Mouse (Mus musculus): ENCODE measurements around the gene Carmil2.

DNA sequence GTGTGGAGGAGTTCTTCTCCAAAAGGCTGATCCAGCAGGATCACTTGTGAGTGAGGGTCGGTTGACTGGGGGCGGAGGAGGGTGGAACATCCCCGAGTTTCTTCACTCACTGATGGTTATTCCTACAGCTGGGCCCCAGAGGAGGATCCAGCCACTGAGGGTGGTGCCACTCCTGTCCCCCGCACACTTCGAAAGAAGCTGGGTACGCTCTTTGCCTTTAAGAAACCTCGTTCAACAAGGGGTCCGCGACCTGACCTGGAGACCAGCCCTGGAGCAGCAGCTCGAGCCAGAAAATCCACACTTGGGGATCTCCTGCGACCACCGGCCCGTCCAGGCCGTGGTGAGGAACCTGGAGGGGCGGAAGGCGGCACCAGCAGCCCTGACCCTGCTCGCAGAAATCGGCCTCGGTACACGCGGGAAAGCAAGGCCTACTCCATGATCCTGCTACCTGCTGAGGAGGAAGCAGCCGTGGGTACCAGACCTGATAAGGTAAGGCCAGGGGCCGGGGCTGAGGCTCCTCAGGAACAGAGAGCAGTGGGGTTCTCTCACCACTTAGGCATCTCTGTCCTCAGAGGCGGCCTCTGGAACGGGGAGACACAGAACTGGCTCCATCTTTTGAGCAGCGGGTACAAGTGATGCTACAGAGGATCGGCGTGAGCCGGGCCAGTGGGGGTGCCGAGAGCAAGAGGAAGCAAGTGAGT is 9.2 kb downstream of the Carmil2 start:
- TF ChIP-seq RCOR1 (IDR thresholded peaks at IDR 0.05; ENCODE audit: low read depth, low read length): no peak
- no peak for TF ChIP-seq HCFC1 (IDR thresholded peaks at IDR 0.05; ENCODE audit: low read depth, low read length)
- TF ChIP-seq CTCF (IDR thresholded peaks at IDR 0.05 in 2 of 3, conservative IDR thresholded peaks at IDR 0.05 in 1 of 3; ENCODE audit: control insufficient read depth in 1 of 3, insufficient read depth in 1 of 3, low read depth in 2 of 3, low read length in 3 of 3, poor library complexity in 1 of 3, severe bottlenecking in 1 of 3): no peak
- TF ChIP-seq SIN3A (IDR thresholded peaks at IDR 0.05; ENCODE audit: low read length): no peak
- no peak for TF ChIP-seq USF1 (IDR thresholded peaks at IDR 0.05; ENCODE audit: low read depth, low read length)
- TF ChIP-seq EP300 (IDR thresholded peaks at IDR 0.05; ENCODE audit: low read depth in 1 of 2, low read length in 2 of 2): no peak
- no peak for TF ChIP-seq JUND (IDR thresholded peaks at IDR 0.05; ENCODE audit: low read depth, low read length)
- no peak; a peak in 1 of 4 replicates for TF ChIP-seq POLR2A (IDR thresholded peaks at IDR 0.05; ENCODE audit: control insufficient read depth in 1 of 2, insufficient read depth in 1 of 2, low read depth in 1 of 2, low read length in 2 of 2, poor library complexity in 1 of 2)
- TF ChIP-seq MYC (IDR thresholded peaks at IDR 0.05; ENCODE audit: low read depth, low read length): no peak
- TF ChIP-seq NRF1 (IDR thresholded peaks at IDR 0.05; ENCODE audit: insufficient read depth, low read depth, low read length, poor library complexity, severe bottlenecking): no peak
- no peak for TF ChIP-seq MAFK (IDR thresholded peaks at IDR 0.05; ENCODE audit: borderline replicate concordance, low read depth, low read length)
- no peak for TF ChIP-seq E2F4 (IDR thresholded peaks at IDR 0.05; ENCODE audit: borderline replicate concordance, low read depth, low read length)

Data from MEL (cell line).